Mouse (Mus musculus): Measurements from ENCODE around the gene Gsk3b.

GRCm38 (mm10) chr16:38087645-38088125 lies 1.1 kb upstream of the Gsk3b start:
- TF ChIP-seq CTCF (conservative IDR thresholded peaks at IDR 0.05; ENCODE audit: low read length), result no peak
- TF ChIP-seq POU5F1 (IDR thresholded peaks at IDR 0.05; ENCODE audit: borderline replicate concordance, low read length), result no peak
